Mouse (Mus musculus) embryonic facial prominence, embryonic 14.5 days (tissue): Measurements from ENCODE around the gene Fis1. TPM values are rescaled to one million over a fixed set of nuclear protein-coding genes. Genes with fewer than 3 reads are reported as not detected.

Source experiments
- ATAC-seq: fragments of 200-750 bp; cut with Nextera tagmentation; 2 replicates; pipeline ENCODE4 v1.8.0; 2017; ENCODE audit warnings: low read depth, moderate number of reproducible peaks, moderate TSS enrichment
- DNase-seq: peaks from one replicate; pipeline ENCODE4 v3.0.0-alpha.2; 2015; ENCODE audit warnings: low spot score
- H3K27ac ChIP-seq: fragments of 300-500 bp; sonication (generic); replicated peaks from 2 replicates; pipeline ENCODE4 v1.5.1; 2014; ENCODE audit warnings: low read depth, mild to moderate bottlenecking, low read length, moderate library complexity
- H3K27me3 ChIP-seq: fragments of 300-500 bp; sonication (generic); replicated peaks from 2 replicates; pipeline ENCODE4 v1.6.1; 2014; ENCODE audit warnings: low read length; ENCODE audit not compliant: control insufficient read depth, insufficient read depth
- H3K36me3 ChIP-seq: fragments of 300-500 bp; sonication (generic); 2 replicates; pipeline ENCODE4 v1.6.1; 2014; ENCODE audit warnings: low read length, mixed read lengths; ENCODE audit not compliant: control insufficient read depth, insufficient read depth
- H3K4me1 ChIP-seq: fragments of 300-500 bp; sonication (generic); 2 replicates; pipeline ENCODE4 v1.6.1; 2014; ENCODE audit warnings: antibody characterized with exemption, low read length; ENCODE audit not compliant: control insufficient read depth, insufficient read depth
- H3K4me2 ChIP-seq: fragments of 300-500 bp; sonication (generic); 2 replicates; pipeline ENCODE4 v1.6.1; 2014; ENCODE audit warnings: low read depth, mild to moderate bottlenecking, low read length, moderate library complexity, mixed read lengths
- H3K4me3 ChIP-seq: fragments of 300-500 bp; sonication (generic); 2 replicates; pipeline ENCODE4 v1.5.1; 2014; ENCODE audit warnings: low read depth, mild to moderate bottlenecking, low read length
- H3K9ac ChIP-seq: fragments of 300-500 bp; sonication (generic); 2 replicates; pipeline ENCODE4 v1.6.1; 2014; ENCODE audit warnings: low read depth, mild to moderate bottlenecking, low read length, moderate library complexity, mixed read lengths
- H3K9me3 ChIP-seq: fragments of 300-500 bp; sonication (generic); 2 replicates; pipeline ENCODE4 v1.6.1; 2016; ENCODE audit warnings: low read length; ENCODE audit not compliant: control insufficient read depth
- WGBS: fragments of 180-500 bp; shearing (Covaris S2); extraction: QIAGEN DNeasy Blood & Tissue Kit; methylation state at CpG from one replicate; pipeline ENCODE4 v1.1.7; 2014; 5-methylcytosine and 5-hydroxymethylcytosine counted together
- polyA plus RNA-seq: library from polyadenylated mRNA; unstranded; fragments of >200 nt; fragmentation: Nextera tagmentation; extraction: Ambion mirVana; gene quantifications from 2 replicates; pipeline ENCODE4 v1.2.1, GENCODE M21; 2014

The Fis1 gene
- polyA plus RNA-seq, 1 experiment from 2014 or later = 266 TPM

DNA sequence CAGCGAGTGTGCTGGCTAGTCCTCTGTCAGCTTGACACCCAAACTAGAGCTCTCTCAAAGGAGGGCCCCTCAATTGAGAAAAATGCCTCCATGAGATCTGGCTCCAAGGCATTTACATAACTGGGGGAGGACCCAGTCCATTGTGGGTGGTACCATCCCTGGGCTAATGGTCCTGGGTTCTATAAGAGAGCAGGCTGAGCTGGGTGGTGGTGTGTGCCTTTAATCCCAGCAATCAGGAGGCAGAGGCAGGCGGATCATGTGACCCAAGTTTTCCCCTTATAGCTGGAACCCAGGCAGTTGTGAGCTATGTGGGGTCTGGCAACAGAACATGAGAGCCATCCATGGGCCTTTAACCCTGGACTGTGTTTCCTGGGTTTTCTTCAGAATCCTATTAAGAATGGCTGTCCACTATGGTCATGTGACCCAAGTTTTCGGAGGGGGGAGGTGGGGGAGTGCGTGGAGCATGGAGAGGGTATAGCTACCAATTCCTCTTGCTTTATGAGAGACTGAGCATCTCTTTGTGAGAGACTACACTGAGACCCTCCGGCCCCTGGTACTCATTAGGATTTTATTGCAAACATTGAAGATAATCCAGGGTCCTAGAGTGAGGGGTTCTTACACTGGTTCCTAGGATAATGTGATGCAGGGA lies 8.4 kb downstream of the Fis1 start:
- Histone ChIP-seq H3K9me3 (no peaks in the 10 kb centered on the region), H3K4me2 (peak overlapping the region; percentile 71), H3K27ac (peak overlapping the region; percentile 76), H3K27me3 (no peaks in the 10 kb centered on the region), H3K9ac (peak overlapping the region; percentile 73), H3K4me3 (peak overlapping the region; percentile 60), H3K36me3 (peaks cover 32% of the 10 kb centered on the region), H3K4me1 (peaks cover 4% of the 10 kb centered on the region; the same call in 1 of the 2 replicates)
- ATAC-seq (peak; percentile 15; the same call in 1 of the 2 replicates), DNase-seq (no peak)
- 24% methylated on average over 5 of the region's 5 CpGs for WGBS

DNA sequence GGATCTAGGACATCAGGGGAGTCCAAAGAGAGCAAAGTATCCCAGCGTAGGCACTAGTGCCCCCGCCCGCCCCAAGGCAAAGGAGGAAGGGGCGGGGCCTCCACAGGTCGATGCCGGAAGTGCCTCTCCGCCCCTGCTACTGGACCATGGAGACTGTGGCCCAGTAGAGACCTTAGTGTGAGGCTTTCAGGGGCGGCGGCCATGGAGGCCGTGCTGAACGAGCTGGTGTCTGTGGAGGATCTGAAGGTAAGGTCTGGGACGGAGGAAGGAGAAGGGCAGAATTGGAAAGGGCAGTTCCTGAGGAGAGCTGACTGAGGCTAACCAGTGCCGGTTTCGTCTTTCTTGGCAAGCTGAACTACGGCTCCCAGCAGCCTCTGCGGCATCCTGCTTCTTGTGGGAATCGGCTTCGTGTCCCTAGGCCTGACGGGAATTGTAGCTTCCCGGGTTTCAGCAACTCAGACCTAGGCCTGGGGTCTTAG lies 8.9 kb downstream of the Fis1 start:
- peak; percentile 97 for DNase-seq
- peak; percentile 95 for ATAC-seq
- WGBS = 0% methylated on average over 20 of the region's 20 CpGs
- H3K9ac ChIP-seq = peak overlapping the region; percentile 73
- H3K4me3 ChIP-seq = peak overlapping the region; percentile 60
- H3K9me3 ChIP-seq = no peaks in the 10 kb centered on the region
- peak overlapping the region; percentile 71 for H3K4me2 ChIP-seq
- H3K27me3 ChIP-seq = no peaks in the 10 kb centered on the region
- H3K27ac ChIP-seq = peak overlapping the region; percentile 76
- H3K4me1 ChIP-seq = peaks cover 4% of the 10 kb centered on the region; the same call in 1 of the 2 replicates
- peaks cover 35% of the 10 kb centered on the region for H3K36me3 ChIP-seq

DNA sequence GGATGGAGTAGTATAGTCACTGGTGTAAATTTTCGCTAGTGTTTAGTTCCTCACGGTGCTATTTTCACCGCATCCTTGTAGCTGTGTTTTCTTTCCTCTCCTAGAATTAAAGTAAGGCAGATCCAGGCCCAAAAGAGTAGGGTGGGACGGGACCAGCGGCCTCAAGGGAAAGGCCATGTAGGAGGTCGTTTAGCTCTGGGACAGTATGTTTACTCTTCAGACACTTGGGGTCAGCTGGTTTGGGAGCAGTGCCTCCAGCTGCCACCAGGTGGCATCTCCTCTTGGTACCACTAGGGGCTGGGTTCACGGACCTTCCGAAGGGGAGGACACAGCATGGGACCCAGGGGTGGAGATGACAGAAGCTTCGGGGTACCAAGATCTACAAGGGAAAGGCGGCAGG lies 9.4 kb downstream of the Fis1 start:
- peak; percentile 81 for DNase-seq
- Histone ChIP-seq H3K4me3 (peak overlapping the region; percentile 60), H3K4me1 (peaks cover 4% of the 10 kb centered on the region; the same call in 1 of the 2 replicates), H3K27me3 (no peaks in the 10 kb centered on the region), H3K9me3 (no peaks in the 10 kb centered on the region), H3K9ac (peak overlapping the region; percentile 73), H3K36me3 (peaks cover 35% of the 10 kb centered on the region), H3K27ac (peak overlapping the region; percentile 76), H3K4me2 (peak overlapping the region; percentile 71)
- ATAC-seq = peak; percentile 79
- 5% methylated on average over 10 of the region's 10 CpGs for WGBS

DNA sequence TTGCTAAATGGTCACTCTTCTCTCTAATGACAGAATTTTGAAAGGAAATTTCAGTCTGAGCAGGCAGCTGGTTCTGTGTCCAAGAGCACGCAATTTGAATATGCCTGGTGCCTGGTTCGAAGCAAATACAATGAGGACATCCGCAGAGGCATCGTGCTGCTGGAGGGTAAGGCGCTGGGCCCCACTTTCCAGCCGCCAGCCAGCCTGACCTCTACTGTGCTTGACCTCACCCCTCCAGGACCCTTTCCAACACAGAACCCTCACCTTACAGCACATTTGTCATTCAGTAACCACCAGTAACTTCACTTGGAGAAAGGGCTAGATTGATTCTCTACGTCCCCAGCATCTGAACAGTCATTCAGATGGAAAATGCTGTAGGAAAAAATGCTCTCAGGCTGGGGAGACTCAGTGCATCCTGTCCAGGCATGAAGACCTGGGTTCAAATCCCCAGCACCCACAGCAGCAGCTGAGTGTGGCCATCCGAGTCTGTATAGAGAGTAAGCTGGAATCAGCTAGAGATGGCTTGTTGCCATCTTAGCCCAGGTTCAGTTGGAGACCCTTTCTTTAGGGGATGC lies 10.0 kb downstream of the Fis1 start:
- H3K27me3 ChIP-seq = no peaks in the 10 kb centered on the region
- DNase-seq = no peak
- H3K4me2 ChIP-seq = peak overlapping the region; percentile 71
- H3K27ac ChIP-seq = no peak overlapping the region
- no peak for ATAC-seq
- WGBS = 80% methylated on average over 8 of the region's 8 CpGs
- H3K4me1 ChIP-seq = peaks cover 4% of the 10 kb centered on the region; the same call in 1 of the 2 replicates
- peak overlapping the region; percentile 73 for H3K9ac ChIP-seq
- peak overlapping the region; percentile 60 for H3K4me3 ChIP-seq
- H3K9me3 ChIP-seq = no peaks in the 10 kb centered on the region
- H3K36me3 ChIP-seq = peaks cover 35% of the 10 kb centered on the region

DNA sequence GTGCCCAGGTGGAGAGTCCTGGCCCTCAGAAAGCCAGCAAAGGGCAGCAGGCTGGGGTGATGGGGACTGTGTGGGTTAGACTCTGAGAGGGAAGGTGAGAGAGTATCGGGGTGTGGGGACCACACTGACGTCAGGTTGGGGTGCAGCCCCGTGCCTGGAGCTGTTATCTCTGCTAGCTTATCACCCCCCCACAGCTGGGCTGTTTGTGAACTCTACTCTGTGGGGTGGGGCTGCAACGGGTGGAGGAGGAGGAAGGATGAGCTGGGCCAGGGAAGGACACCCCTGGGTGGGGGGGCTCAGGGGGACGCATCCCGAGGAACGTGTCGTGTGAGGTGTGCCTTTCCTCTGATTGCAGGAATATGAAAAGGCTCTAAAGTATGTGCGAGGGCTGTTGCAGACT lies 12.1 kb downstream of the Fis1 start:
- H3K4me2 ChIP-seq = no peak overlapping the region
- no peak overlapping the region for H3K4me3 ChIP-seq
- no peaks in the 10 kb centered on the region for H3K9me3 ChIP-seq
- H3K9ac ChIP-seq = no peak overlapping the region
- 91% methylated on average over 9 of the region's 9 CpGs for WGBS
- H3K4me1 ChIP-seq = peaks cover 4% of the 10 kb centered on the region; the same call in 1 of the 2 replicates
- no peak for ATAC-seq
- peaks cover 35% of the 10 kb centered on the region for H3K36me3 ChIP-seq
- H3K27ac ChIP-seq = no peak overlapping the region
- H3K27me3 ChIP-seq = no peaks in the 10 kb centered on the region
- DNase-seq = no peak

- no peaks in the 10 kb centered on the region for H3K27me3 ChIP-seq
- H3K4me1 ChIP-seq = peaks cover 4% of the 10 kb centered on the region; the same call in 1 of the 2 replicates
- WGBS = 92% methylated on average over 8 of the region's 8 CpGs
- H3K9ac ChIP-seq = no peak overlapping the region
- peaks cover 35% of the 10 kb centered on the region for H3K36me3 ChIP-seq
- ATAC-seq (no peak), DNase-seq (no peak)
- no peak overlapping the region for H3K4me2 ChIP-seq
- no peak overlapping the region for H3K27ac ChIP-seq
- no peaks in the 10 kb centered on the region for H3K9me3 ChIP-seq
- no peak overlapping the region for H3K4me3 ChIP-seq
Measured at GRCm38 (mm10) chr5:136965686-136966085, 12.6 kb downstream of the Fis1 start.

DNA sequence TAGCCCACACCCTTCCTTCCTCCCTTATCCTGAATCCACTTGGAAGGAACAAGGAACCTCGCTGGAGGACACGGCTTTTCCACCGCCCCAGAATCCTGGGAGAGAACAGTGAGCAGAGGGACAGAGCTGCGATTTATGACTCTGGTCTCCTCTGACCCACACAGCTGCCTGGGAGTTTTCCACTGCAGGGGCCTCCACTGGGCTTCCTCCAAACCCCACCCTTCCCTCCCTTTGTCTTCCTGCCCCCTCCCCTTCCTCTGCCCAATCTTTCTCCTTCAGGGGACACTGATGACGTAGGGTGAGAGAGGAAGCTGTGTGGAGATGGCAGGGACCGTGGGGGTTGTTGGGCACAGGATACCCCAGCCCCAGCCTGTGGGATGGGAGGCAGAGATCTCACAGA lies 13.3 kb downstream of the Fis1 start, which contains the start of gene Cldn15:
Gene Cldn15, plus strand, starts transcription at position 286 of the 400 bp plus-strand sequence.
- Histone ChIP-seq H3K27me3 (no peaks in the 10 kb centered on the region), H3K36me3 (peaks cover 35% of the 10 kb centered on the region), H3K9me3 (no peaks in the 10 kb centered on the region), H3K4me2 (no peak within 1 kb of the TSS), H3K4me3 (no peak within 1 kb of the TSS), H3K27ac (0 out of 2 replicates have a peak within 1 kb of the TSS, but pooled peaks have one; percentile 52), H3K4me1 (peaks cover 4% of the 10 kb centered on the region; the same call in 1 of the 2 replicates), H3K9ac (no peak within 1 kb of the TSS)
- DNase-seq (no peak), ATAC-seq (no peak)
- WGBS = 76% methylated on average over 6 of the region's 6 CpGs

DNA sequence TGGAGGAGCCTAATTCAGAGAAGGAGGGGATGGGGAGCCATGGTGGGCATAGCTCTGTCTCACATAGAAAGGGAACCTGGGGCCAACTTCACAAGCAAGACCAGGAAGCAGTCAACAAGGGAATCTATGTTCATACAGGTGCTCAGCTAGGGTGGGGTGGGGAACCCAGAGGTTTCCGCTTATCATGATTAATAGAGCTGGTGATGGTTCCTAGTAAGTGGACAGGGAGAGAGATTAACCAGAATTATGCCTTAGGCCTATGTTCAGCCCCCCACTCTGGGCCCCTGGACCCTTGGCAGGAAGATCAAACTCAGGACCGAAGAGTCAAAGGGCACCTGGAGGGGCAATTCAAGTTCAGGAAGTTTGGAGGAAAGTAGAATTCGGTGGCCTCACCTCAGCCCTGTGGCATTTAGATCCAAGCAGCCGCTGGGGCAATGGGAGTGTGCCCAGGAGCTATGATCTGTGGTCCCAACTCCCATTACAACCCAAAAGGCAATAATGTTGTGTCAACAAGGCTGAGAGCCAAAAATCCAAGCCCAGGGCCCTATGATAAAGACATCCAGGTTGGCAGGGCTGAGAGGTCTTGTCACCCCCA lies 13.9 kb downstream of the Fis1 start:
- H3K4me1 ChIP-seq = peaks cover 4% of the 10 kb centered on the region; the same call in 1 of the 2 replicates
- no peaks in the 10 kb centered on the region for H3K27me3 ChIP-seq
- H3K4me2 ChIP-seq = no peak overlapping the region
- WGBS = 93% methylated on average over 4 of the region's 4 CpGs
- H3K36me3 ChIP-seq = peaks cover 35% of the 10 kb centered on the region
- no peaks in the 10 kb centered on the region for H3K9me3 ChIP-seq
- ATAC-seq = no peak
- no peak for DNase-seq
- H3K9ac ChIP-seq = no peak overlapping the region
- no peak overlapping the region for H3K4me3 ChIP-seq
- H3K27ac ChIP-seq = no peak overlapping the region
